Mouse (Mus musculus) MEL (cell line): ENCODE data around the gene Acad10. TPM values are rescaled to one million over a fixed set of nuclear protein-coding genes. Genes with fewer than 3 reads are reported as not detected.
A peak's percentile ranks its signal among the peaks of the same experiment; 100 is the strongest.

Experiments
- DNase-seq: peaks from one replicate; pipeline ENCODE4 v3.0.0; 2011; ENCODE audit warnings: low read depth, low spot score
- H3K27ac ChIP-seq: 2 replicates; pipeline ENCODE4 v1.5.1; 2012; ENCODE audit warnings: low read depth, mild to moderate bottlenecking, control low read depth, low read length, moderate library complexity; ENCODE audit not compliant: control insufficient read depth
- H3K27me3 ChIP-seq, 2 experiments: fragments of 150-350 bp in 1 of 2; sonication (generic) in 1 of 2; 2 replicates each; pipeline ENCODE4 v1.6.1; 2012; ENCODE audit warnings: low read length in 2 of 2, mild to moderate bottlenecking in 2 of 2, improper control_type of control experiment in 1 of 2, moderate library complexity in 1 of 2; ENCODE audit not compliant: insufficient read depth in 2 of 2, control insufficient read depth in 1 of 2
- H3K36me3 ChIP-seq, 2 experiments: 2 replicates each; pipeline ENCODE4 v1.6.1; 2012 to 2014; ENCODE audit warnings: low read length in 2 of 2, improper control_type of control experiment in 1 of 2, inconsistent platforms in 1 of 2, mild to moderate bottlenecking in 1 of 2; ENCODE audit not compliant: insufficient read depth in 2 of 2, control insufficient read depth in 1 of 2
- H3K4me1 ChIP-seq, 2 experiments: fragments of 150-350 bp in 1 of 2; sonication (generic) in 1 of 2; 2 replicates each; pipeline ENCODE4 v1.6.1; 2012; ENCODE audit warnings: low read length in 2 of 2, improper control_type of control experiment in 1 of 2, mild to moderate bottlenecking in 1 of 2; ENCODE audit not compliant: insufficient read depth in 2 of 2, control insufficient read depth in 1 of 2
- H3K4me3 ChIP-seq, 2 experiments: fragments of 150-350 bp in 1 of 2; sonication (generic) in 1 of 2; 2 replicates each; pipeline ENCODE4 v1.5.1; 2012; ENCODE audit warnings: low read depth in 2 of 2, low read length in 2 of 2, mild to moderate bottlenecking in 2 of 2, moderate library complexity in 2 of 2, control low read depth in 1 of 2, improper control_type of control experiment in 1 of 2; ENCODE audit not compliant: control insufficient read depth in 1 of 2, insufficient read depth in 1 of 2
- H3K79me2 ChIP-seq: 2 replicates; pipeline ENCODE4 v1.6.1; 2012; ENCODE audit warnings: mild to moderate bottlenecking, low read length, moderate library complexity; ENCODE audit not compliant: control insufficient read depth, poor library complexity, insufficient read depth
- H3K9ac ChIP-seq: 2 replicates; pipeline ENCODE4 v1.6.1; 2012; ENCODE audit warnings: low read depth, mild to moderate bottlenecking, control low read depth, low read length, moderate library complexity; ENCODE audit not compliant: control insufficient read depth, poor library complexity, severe bottlenecking
- H3K9me3 ChIP-seq: fragments of 150-350 bp; sonication (generic); replicated peaks from 2 replicates; pipeline ENCODE4 v1.6.1; 2012; ENCODE audit warnings: mild to moderate bottlenecking, low read length, improper control_type of control experiment, moderate library complexity; ENCODE audit not compliant: insufficient read depth
- CHD1 ChIP-seq: IDR thresholded peaks from 2 replicates; pipeline ENCODE4 v1.6.1; 2012; ENCODE audit warnings: low read depth, mild to moderate bottlenecking, inconsistent platforms, low read length, improper control_type of control experiment
- CHD2 ChIP-seq: IDR thresholded peaks from 2 replicates; pipeline ENCODE4 v1.6.1; 2011; ENCODE audit warnings: low read length, improper control_type of control experiment
- CTCF ChIP-seq, 3 experiments: IDR thresholded peaks in 2 of 3; conservative IDR thresholded peaks in 1 of 3; 2 replicates each; pipeline ENCODE4 v1.5.1; 2011 to 2012; ENCODE audit warnings: low read length in 3 of 3, low read depth in 2 of 3, mild to moderate bottlenecking in 2 of 3, improper control_type of control experiment in 1 of 3, inconsistent platforms in 1 of 3, mixed read lengths in 1 of 3, moderate library complexity in 1 of 3; ENCODE audit not compliant: control insufficient read depth in 1 of 3, insufficient read depth in 1 of 3, poor library complexity in 1 of 3, severe bottlenecking in 1 of 3
- EP300 ChIP-seq, 2 experiments: IDR thresholded peaks; 2 replicates each; pipeline ENCODE4 v1.6.1; 2011; ENCODE audit warnings: improper control_type of control experiment in 2 of 2, low read length in 2 of 2, low read depth in 1 of 2, mild to moderate bottlenecking in 1 of 2
- ETS1 ChIP-seq: IDR thresholded peaks from 2 replicates; pipeline ENCODE4 v1.6.1; 2012; ENCODE audit warnings: low read depth, mild to moderate bottlenecking, inconsistent platforms, low read length, improper control_type of control experiment, moderate library complexity
- HCFC1 ChIP-seq: IDR thresholded peaks from 2 replicates; pipeline ENCODE4 v1.6.1; 2012; ENCODE audit warnings: low read depth, mild to moderate bottlenecking, inconsistent platforms, low read length, improper control_type of control experiment, moderate library complexity
- JUND ChIP-seq: IDR thresholded peaks from 2 replicates; pipeline ENCODE4 v1.6.1; 2011; ENCODE audit warnings: low read depth, mild to moderate bottlenecking, improper control_type of control experiment, low read length
- KAT2A ChIP-seq: conservative IDR thresholded peaks from 2 replicates; pipeline ENCODE4 v1.6.1; 2012; ENCODE audit warnings: low read depth, low read length, improper control_type of control experiment, inconsistent platforms
- MAX ChIP-seq: IDR thresholded peaks from 2 replicates; pipeline ENCODE4 v1.6.1; 2011; ENCODE audit warnings: low read length, improper control_type of control experiment
- MEF2A ChIP-seq: IDR thresholded peaks from 2 replicates; pipeline ENCODE4 v1.6.1; 2014; ENCODE audit warnings: low read depth, mild to moderate bottlenecking, inconsistent platforms, low read length, improper control_type of control experiment; ENCODE audit not compliant: poor library complexity, insufficient replicate concordance, severe bottlenecking; ENCODE audit errors: extremely low read depth
- MXI1 ChIP-seq: IDR thresholded peaks from 2 replicates; pipeline ENCODE4 v1.6.1; 2011; ENCODE audit warnings: mild to moderate bottlenecking, low read depth, low read length, improper control_type of control experiment
- MYC ChIP-seq: IDR thresholded peaks from 2 replicates; pipeline ENCODE4 v1.6.1; 2011; ENCODE audit warnings: low read depth, mild to moderate bottlenecking, low read length, improper control_type of control experiment, moderate library complexity
- POLR2A ChIP-seq, 2 experiments: IDR thresholded peaks; 2 replicates each; pipeline ENCODE4 v1.6.1; 2011 to 2012; ENCODE audit warnings: low read length in 2 of 2, mild to moderate bottlenecking in 2 of 2, control low read depth in 1 of 2, improper control_type of control experiment in 1 of 2, low read depth in 1 of 2, moderate library complexity in 1 of 2; ENCODE audit not compliant: control insufficient read depth in 1 of 2, insufficient read depth in 1 of 2, poor library complexity in 1 of 2
- SIN3A ChIP-seq: IDR thresholded peaks from 2 replicates; pipeline ENCODE4 v1.6.1; 2012; ENCODE audit warnings: low read length, improper control_type of control experiment, inconsistent platforms
- SMC3 ChIP-seq: IDR thresholded peaks from 2 replicates; pipeline ENCODE4 v1.6.1; 2011; ENCODE audit warnings: low read depth, low read length, improper control_type of control experiment
- USF1 ChIP-seq: IDR thresholded peaks from 2 replicates; pipeline ENCODE4 v1.6.1; 2014; ENCODE audit warnings: low read depth, mild to moderate bottlenecking, inconsistent platforms, low read length, improper control_type of control experiment, moderate library complexity
- USF2 ChIP-seq, 2 experiments: IDR thresholded peaks; 2 replicates each; pipeline ENCODE4 v1.6.1; 2011 to 2012; ENCODE audit warnings: improper control_type of control experiment in 2 of 2, low read length in 2 of 2, borderline replicate concordance in 1 of 2, inconsistent platforms in 1 of 2, low read depth in 1 of 2, mild to moderate bottlenecking in 1 of 2; ENCODE audit not compliant: insufficient read depth in 1 of 2
- ZMIZ1 ChIP-seq: IDR thresholded peaks from 2 replicates; pipeline ENCODE4 v1.6.1; 2012; ENCODE audit warnings: low read depth, mild to moderate bottlenecking, inconsistent platforms, low read length, improper control_type of control experiment, moderate library complexity
- ZNF384 ChIP-seq: IDR thresholded peaks from 2 replicates; pipeline ENCODE4 v1.6.1; 2012; ENCODE audit warnings: low read depth, mild to moderate bottlenecking, inconsistent platforms, low read length, improper control_type of control experiment
- polyA plus RNA-seq, 2 experiments: library from polyadenylated mRNA; stranded (reverse) in 1 of 2; unstranded in 1 of 2; fragments of >175 nt in 1 of 2; fragments of >200 nt in 1 of 2; gene quantifications; 2 replicates each; pipeline versions ENCODE4 v1.2.1 to v1.2.4; 2012; ENCODE audit warnings: low replicate concordance in 2 of 2, low read depth in 1 of 2; ENCODE audit not compliant: insufficient read length in 2 of 2, insufficient read depth in 1 of 2, missing spikeins in 1 of 2
- total RNA-seq: library from RNA; depleted of rRNA; stranded (reverse); fragments of 300-350 nt; gene quantifications from 2 replicates; pipeline ENCODE4 v1.2.3, GENCODE M21; 2012

Gene Acad10
- total and polyA plus RNA-seq, 3 experiments, result 4.4 to 5.9 TPM; not detected in 1

- peaks cover 0 to 7% of the 10 kb centered on the region in 2 experiments; a peak in 2 of 4 replicates for H3K36me3 ChIP-seq
- H3K9ac ChIP-seq, result no peak overlapping the region
- no peaks in the 10 kb centered on the region for H3K27me3 ChIP-seq
- H3K9me3 ChIP-seq, result no peaks in the 10 kb centered on the region
- H3K79me2 ChIP-seq, result no peaks in the 10 kb centered on the region
- no peak overlapping the region for H3K4me3 ChIP-seq
- H3K27ac ChIP-seq, result no peak overlapping the region
- peak; percentile 68 for DNase-seq
- TF ChIP-seq SMC3, result peak; percentile 35; the same call in 1 of the 2 replicates
- peak; percentile 60 to 89 (median 62) for TF ChIP-seq CTCF (IDR thresholded peaks at IDR 0.05 in 2 of 3, conservative IDR thresholded peaks at IDR 0.05 in 1 of 3; ENCODE audit: control insufficient read depth in 1 of 3, insufficient read depth in 1 of 3, low read depth in 2 of 3, low read length in 3 of 3, poor library complexity in 1 of 3, severe bottlenecking in 1 of 3)
- no peak for TF ChIP-seq USF2 (IDR thresholded peaks at IDR 0.05; ENCODE audit: borderline replicate concordance in 1 of 2, insufficient read depth in 1 of 2, low read depth in 1 of 2, low read length in 2 of 2)
- H3K4me1 ChIP-seq, result no peaks in the 10 kb centered on the region
Observed at GRCm38 (mm10) chr5:121670412-121670811, 10.1 kb upstream of the Acad10 start.

- Histone ChIP-seq H3K4me3 (no peak overlapping the region), H3K27ac (no peak overlapping the region), H3K36me3 (peaks cover 0 to 11% of the 10 kb centered on the region in 2 experiments; a peak in 2 of 4 replicates), H3K9me3 (no peaks in the 10 kb centered on the region), H3K4me1 (no peaks in the 10 kb centered on the region), H3K79me2 (no peaks in the 10 kb centered on the region), H3K9ac (no peak overlapping the region), H3K27me3 (no peaks in the 10 kb centered on the region)
- TF ChIP-seq MXI1 (no peak), SIN3A (no peak), USF1 (no peak), CHD1 (no peak), POLR2A (IDR thresholded peaks at IDR 0.05; ENCODE audit: control insufficient read depth in 1 of 2, insufficient read depth in 1 of 2, low read depth in 1 of 2, low read length in 2 of 2, poor library complexity in 1 of 2) (no peak), ZMIZ1 (no peak), ZNF384 (no peak), ETS1 (no peak), MAX (no peak), MEF2A (no peak)
- DNase-seq, result no peak
Observed at GRCm38 (mm10) chr5:121668411-121668810, 8.1 kb upstream of the Acad10 start.

- Histone ChIP-seq H3K27me3 (no peaks in the 10 kb centered on the region), H3K9ac (no peak overlapping the region), H3K79me2 (peaks cover 2% of the 10 kb centered on the region; the same call in 1 of the 2 replicates), H3K9me3 (no peaks in the 10 kb centered on the region), H3K4me1 (peaks cover 0 to under 1% of the 10 kb centered on the region in 2 experiments; a peak in 1 of 4 replicates), H3K27ac (no peak overlapping the region), H3K36me3 (peaks cover under 1 to 12% of the 10 kb centered on the region in 2 experiments; a peak in 3 of 4 replicates), H3K4me3 (no peak overlapping the region)
- TF ChIP-seq ETS1 (no peak), MYC (no peak), ZMIZ1 (no peak), CHD2 (no peak), EP300 (IDR thresholded peaks at IDR 0.05; ENCODE audit: low read depth in 1 of 2, low read length in 2 of 2) (no peak), MAX (no peak), KAT2A (no peak), JUND (no peak), CTCF (IDR thresholded peaks at IDR 0.05 in 2 of 3, conservative IDR thresholded peaks at IDR 0.05 in 1 of 3; ENCODE audit: control insufficient read depth in 1 of 3, insufficient read depth in 1 of 3, low read depth in 2 of 3, low read length in 3 of 3, poor library complexity in 1 of 3, severe bottlenecking in 1 of 3) (no peak), MEF2A (no peak), SMC3 (no peak), CHD1 (no peak), ZNF384 (no peak), HCFC1 (no peak)
- no peak for DNase-seq
Observed at GRCm38 (mm10) chr5:121667067-121667466, 6.8 kb upstream of the Acad10 start.
